Mouse (Mus musculus) liver, embryonic 14.5 days (tissue): ENCODE results near the gene Polr2h. TPM values are rescaled to one million over a fixed set of nuclear protein-coding genes. Genes with fewer than 3 reads are reported as not detected.
A peak's percentile ranks its signal among the peaks of the same experiment; 100 is the strongest.

ENCODE experiments used
- ATAC-seq: fragments of 200-750 bp; cut with Nextera tagmentation; 2 replicates; pipeline ENCODE4 v1.8.0; 2017; ENCODE audit warnings: moderate number of reproducible peaks, mild to moderate bottlenecking, moderate library complexity; ENCODE audit not compliant: insufficient read depth
- DNase-seq, 3 experiments: peaks; one replicate each; pipeline ENCODE4 v3.0.0-alpha.2; 2012 to 2013; ENCODE audit warnings: low read depth in 3 of 3, low spot score in 3 of 3
- H3K27ac ChIP-seq: fragments of 300-500 bp; sonication (generic); 2 replicates; pipeline ENCODE4 v1.5.1; 2014; ENCODE audit warnings: moderate library complexity, mild to moderate bottlenecking, control low read depth, inconsistent platforms
- H3K27me3 ChIP-seq: fragments of 300-500 bp; sonication (generic); 2 replicates; pipeline ENCODE4 v1.6.1; 2014; ENCODE audit warnings: mild to moderate bottlenecking, low read length, moderate library complexity; ENCODE audit not compliant: control insufficient read depth, insufficient read depth
- H3K36me3 ChIP-seq: fragments of 300-500 bp; sonication (generic); replicated peaks from 2 replicates; pipeline ENCODE4 v1.6.1; 2014; ENCODE audit warnings: low read depth; ENCODE audit not compliant: control insufficient read depth, insufficient read depth
- H3K4me1 ChIP-seq, 2 experiments: fragments of 200-500 bp in 1 of 2; fragments of 300-500 bp in 1 of 2; sonication (generic) in 1 of 2; replicated peaks; 2 replicates each; pipeline ENCODE4 v1.6.1; 2012 to 2014; ENCODE audit warnings: antibody characterized with exemption in 1 of 2, inconsistent platforms in 1 of 2, low read length in 1 of 2; ENCODE audit not compliant: control insufficient read depth in 2 of 2, insufficient read depth in 2 of 2
- H3K4me2 ChIP-seq: fragments of 300-500 bp; sonication (generic); 2 replicates; pipeline ENCODE4 v1.6.1; 2014; ENCODE audit warnings: low read depth, mild to moderate bottlenecking, control low read depth, moderate library complexity
- H3K4me3 ChIP-seq, 2 experiments: fragments of 200-500 bp in 1 of 2; fragments of 300-500 bp in 1 of 2; sonication (generic) in 1 of 2; 2 replicates each; pipeline ENCODE4 v1.5.1; 2012 to 2014; ENCODE audit warnings: low read depth in 2 of 2, low read length in 2 of 2, mild to moderate bottlenecking in 2 of 2, control low read depth in 1 of 2, inconsistent platforms in 1 of 2, moderate library complexity in 1 of 2; ENCODE audit not compliant: insufficient read depth in 1 of 2
- H3K9ac ChIP-seq: fragments of 300-500 bp; sonication (generic); replicated peaks from 2 replicates; pipeline ENCODE4 v1.6.1; 2014; ENCODE audit warnings: mild to moderate bottlenecking, control low read depth, moderate library complexity
- H3K9me3 ChIP-seq: fragments of 300-500 bp; sonication (generic); 2 replicates; pipeline ENCODE4 v1.6.1; 2016; ENCODE audit warnings: low read length, mixed read lengths; ENCODE audit not compliant: control insufficient read depth
- CTCF ChIP-seq: IDR thresholded peaks from 2 replicates; pipeline ENCODE4 v1.5.1; 2016; ENCODE audit warnings: antibody characterized with exemption, low read depth, control low read depth
- EP300 ChIP-seq: IDR thresholded peaks from 2 replicates; pipeline ENCODE4 v1.6.1; 2016; ENCODE audit warnings: antibody characterized with exemption, low read depth
- WGBS: fragments of 180-500 bp; shearing (Covaris S2); extraction: QIAGEN DNeasy Blood & Tissue Kit; methylation state at CpG from one replicate; pipeline ENCODE4 v1.1.7; 2014; ENCODE audit not compliant: insufficient replicate concordance; 5-methylcytosine and 5-hydroxymethylcytosine counted together
- polyA plus RNA-seq, 2 experiments: library from polyadenylated mRNA; depleted of rRNA in 1 of 2; stranded (reverse) in 1 of 2; unstranded in 1 of 2; fragments of >200 nt; fragmentation: Nextera tagmentation in 1 of 2; extraction: Ambion mirVana in 1 of 2; gene quantifications; 2 replicates each; pipeline versions ENCODE4 v1.2.1 to v1.2.3; 2012 to 2014

Polr2h gene
- polyA plus RNA-seq, 2 experiments = 30.1 to 45.4 TPM

GRCm38 (mm10) chr16:20672965-20673705 is 44.3 kb upstream of the Polr2h start:
- TF ChIP-seq CTCF (no peak), EP300 (no peak)
- Histone ChIP-seq H3K9me3 (no peaks in the 10 kb centered on the region), H3K4me1 (peaks cover 19 to 30% of the 10 kb centered on the region in 2 experiments), H3K36me3 (peaks cover 35% of the 10 kb centered on the region), H3K9ac (peak overlapping the region; percentile 92), H3K27ac (peak overlapping the region; percentile 65), H3K4me3 (peak overlapping the region; percentile 84 to 86), H3K4me2 (peak overlapping the region; percentile 77), H3K27me3 (no peaks in the 10 kb centered on the region)
- 2% methylated on average over 72 of the region's 78 CpGs for WGBS
- peak; percentile 75 for ATAC-seq
- no peak for DNase-seq

DNA sequence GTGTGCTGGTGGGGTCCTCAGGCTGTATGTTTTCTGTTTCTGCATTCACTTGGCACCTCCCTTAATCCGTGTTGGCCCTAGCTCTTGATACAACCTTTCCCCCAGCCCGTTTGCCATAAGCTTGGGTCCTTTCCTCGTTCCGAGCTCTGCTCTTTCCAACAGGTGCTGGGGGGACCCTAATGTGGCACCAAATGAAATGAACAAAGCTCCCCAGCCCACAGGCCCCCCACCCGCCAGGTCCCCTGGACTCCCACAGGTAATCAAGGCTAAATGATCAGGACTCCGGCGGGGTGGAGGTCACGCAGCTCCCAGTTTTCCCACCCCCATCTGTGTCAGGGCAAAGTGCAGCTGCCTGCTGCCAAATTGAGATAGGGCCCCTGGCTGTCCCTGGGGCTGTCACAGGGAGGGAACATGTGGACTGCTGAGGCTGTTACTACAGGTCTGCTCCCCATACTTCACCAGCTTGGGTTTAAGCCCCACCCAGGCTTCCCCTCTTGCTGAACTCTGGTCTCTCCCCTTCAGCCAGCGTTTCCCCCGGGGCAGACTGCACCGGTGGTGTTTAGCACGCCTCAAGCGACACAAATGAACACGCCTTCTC is 43.7 kb upstream of the Polr2h start:
- DNase-seq (peak; percentile 64 to 68 (median 68)), ATAC-seq (peak; percentile 66)
- peaks cover 42% of the 10 kb centered on the region for H3K36me3 ChIP-seq
- H3K27me3 ChIP-seq = no peaks in the 10 kb centered on the region
- peak overlapping the region; percentile 77 for H3K4me2 ChIP-seq
- H3K4me1 ChIP-seq = peaks cover 19 to 30% of the 10 kb centered on the region in 2 experiments
- WGBS = under 1% methylated on average over 14 of the region's 14 CpGs
- peak overlapping the region; percentile 65 for H3K27ac ChIP-seq
- peak overlapping the region; percentile 84 to 86 for H3K4me3 ChIP-seq
- H3K9ac ChIP-seq = peak overlapping the region; percentile 92
- TF ChIP-seq EP300 (peak; percentile 60), CTCF (no peak)
- H3K9me3 ChIP-seq = no peaks in the 10 kb centered on the region

DNA sequence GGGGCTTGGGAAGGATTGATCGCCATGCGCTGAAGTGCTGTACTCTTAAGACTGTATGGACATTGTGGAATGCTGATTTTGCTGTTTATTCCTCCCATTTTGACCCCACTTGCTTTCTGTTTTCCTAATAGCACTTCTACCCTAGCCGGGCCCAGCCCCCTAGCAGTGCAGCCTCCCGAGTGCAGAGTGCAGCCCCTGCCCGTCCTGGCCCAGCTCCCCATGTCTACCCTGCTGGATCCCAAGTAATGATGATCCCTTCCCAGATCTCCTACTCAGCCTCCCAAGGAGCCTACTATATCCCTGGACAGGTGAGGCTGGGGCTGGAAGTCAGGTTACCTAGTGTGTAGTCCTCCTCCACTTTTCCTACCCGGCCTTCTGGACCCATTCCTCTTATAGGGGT is 42.3 kb upstream of the Polr2h start:
- Histone ChIP-seq H3K4me3 (no peak overlapping the region), H3K36me3 (peaks cover 56% of the 10 kb centered on the region), H3K4me2 (peak overlapping the region; percentile 77), H3K9ac (no peak overlapping the region; the same call in 1 of the 2 replicates), H3K27ac (no peak overlapping the region), H3K27me3 (no peaks in the 10 kb centered on the region), H3K4me1 (peaks cover 19 to 30% of the 10 kb centered on the region in 2 experiments), H3K9me3 (no peaks in the 10 kb centered on the region)
- no peak for ATAC-seq
- no peak for TF ChIP-seq EP300
- no peak for TF ChIP-seq CTCF
- WGBS = 86% methylated on average over 6 of the region's 6 CpGs
- DNase-seq = no peak

DNA sequence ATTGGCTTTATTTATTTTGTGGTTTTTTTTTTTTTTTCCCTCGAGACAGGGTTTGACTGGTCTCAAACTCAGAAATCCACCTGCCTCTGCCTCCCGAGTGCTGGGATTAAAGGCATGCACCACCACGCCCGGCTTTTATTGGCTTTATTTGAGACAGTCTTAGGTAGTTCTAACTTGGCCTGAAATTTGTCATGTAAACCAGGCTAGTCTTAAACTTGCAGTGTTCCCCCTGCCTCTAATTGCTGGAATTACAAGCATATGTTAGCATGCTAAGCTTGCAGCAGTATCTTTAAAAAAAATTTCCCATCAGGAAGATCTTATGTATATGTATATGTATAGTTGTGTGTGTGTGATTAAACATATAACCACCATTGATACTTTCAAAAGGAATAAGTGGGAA is 40.8 kb upstream of the Polr2h start:
- TF ChIP-seq EP300 = no peak
- no peak for TF ChIP-seq CTCF
- H3K9ac ChIP-seq = no peak overlapping the region
- H3K9me3 ChIP-seq = no peaks in the 10 kb centered on the region
- H3K4me2 ChIP-seq = no peak overlapping the region
- ATAC-seq = no peak
- no peak overlapping the region for H3K4me3 ChIP-seq
- no peak overlapping the region for H3K27ac ChIP-seq
- peaks cover 19 to 30% of the 10 kb centered on the region in 2 experiments for H3K4me1 ChIP-seq
- DNase-seq = no peak
- H3K36me3 ChIP-seq = peaks cover 71% of the 10 kb centered on the region
- no peaks in the 10 kb centered on the region for H3K27me3 ChIP-seq
- WGBS = 75% methylated on average over 4 of the region's 4 CpGs

DNA sequence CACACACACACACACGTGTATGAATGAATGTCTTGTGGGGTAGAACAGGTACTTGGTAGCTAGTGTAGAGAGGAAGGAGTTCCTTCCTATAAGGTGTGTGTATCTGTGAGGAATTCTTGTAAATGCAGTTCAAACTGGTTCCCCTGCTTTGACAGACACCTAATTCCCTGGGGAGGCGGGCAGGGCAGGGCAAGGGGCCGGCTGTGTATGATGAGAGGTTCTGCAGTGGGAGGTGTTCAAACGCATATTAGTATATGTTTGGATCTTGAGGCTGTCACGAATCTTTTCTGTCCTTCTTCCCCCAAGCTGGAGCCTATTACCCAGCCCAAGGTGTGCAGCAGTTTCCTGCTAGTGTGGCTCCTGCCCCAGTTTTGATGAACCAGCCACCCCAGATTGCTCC is 40.1 kb upstream of the Polr2h start:
- peaks cover 14 to 26% of the 10 kb centered on the region in 2 experiments for H3K4me1 ChIP-seq
- H3K9ac ChIP-seq = no peak overlapping the region
- DNase-seq (no peak), ATAC-seq (no peak)
- H3K4me2 ChIP-seq = peak overlapping the region; percentile 25
- WGBS = 75% methylated on average over 5 of the region's 5 CpGs
- no peaks in the 10 kb centered on the region for H3K27me3 ChIP-seq
- peaks cover 78% of the 10 kb centered on the region for H3K36me3 ChIP-seq
- TF ChIP-seq CTCF = no peak
- no peak for TF ChIP-seq EP300
- H3K4me3 ChIP-seq = no peak overlapping the region
- H3K27ac ChIP-seq = peak overlapping the region; percentile 5
- no peaks in the 10 kb centered on the region for H3K9me3 ChIP-seq
